Mouse (Mus musculus) ES-E14 (cell line): ENCODE measurements around the gene Ss18l1.

ENCODE experiments used
- HCFC1 ChIP-seq: IDR thresholded peaks from 2 replicates; pipeline ENCODE4 v1.6.1; 2012; ENCODE audit warnings: low read length, inconsistent platforms, borderline replicate concordance; ENCODE audit not compliant: insufficient read depth
- MAFK ChIP-seq: IDR thresholded peaks from 2 replicates; pipeline ENCODE4 v1.6.1; 2014; ENCODE audit warnings: mild to moderate bottlenecking, low read depth, low read length, inconsistent platforms; ENCODE audit not compliant: insufficient read depth

DNA sequence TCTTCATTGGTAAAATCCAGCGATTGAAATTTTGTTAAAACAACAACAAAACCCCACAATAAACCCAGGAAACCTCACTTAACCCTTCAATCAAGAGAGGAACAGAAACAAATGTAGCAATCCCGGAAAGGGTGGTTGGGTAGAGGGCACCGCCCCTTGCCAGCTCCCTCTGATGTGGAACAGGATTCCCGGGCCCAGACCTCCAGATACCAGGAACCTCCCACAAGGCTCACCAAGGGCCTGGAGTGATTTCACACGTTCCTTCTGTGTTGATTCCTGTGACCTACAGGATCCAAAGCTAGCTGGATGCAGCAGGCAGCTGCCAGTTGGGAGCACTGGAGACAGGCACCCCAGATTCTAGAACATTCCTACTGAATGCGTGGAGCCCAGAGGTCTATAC is 1.9 kb upstream of the Ss18l1 start:
- no peak for TF ChIP-seq HCFC1
- no peak for TF ChIP-seq MAFK
